Mouse (Mus musculus) hindbrain, embryonic 12.5 days (tissue): Measurements from ENCODE around the gene Tmem40. TPM values are rescaled to one million over a fixed set of nuclear protein-coding genes. Genes with fewer than 3 reads are reported as not detected.

Source experiments
- ATAC-seq: fragments of 200-750 bp; cut with Nextera tagmentation; 2 replicates; pipeline ENCODE4 v1.8.0; 2017; ENCODE audit warnings: moderate TSS enrichment; ENCODE audit not compliant: low FRiP score
- H3K27ac ChIP-seq: fragments of 300-500 bp; sonication (generic); 2 replicates; pipeline ENCODE4 v1.5.1; 2016; ENCODE audit warnings: mild to moderate bottlenecking
- H3K27me3 ChIP-seq: fragments of 300-500 bp; sonication (generic); 2 replicates; pipeline ENCODE4 v1.6.1; 2016; ENCODE audit warnings: mild to moderate bottlenecking
- H3K36me3 ChIP-seq: fragments of 300-500 bp; sonication (generic); 2 replicates; pipeline ENCODE4 v1.6.1; 2016; ENCODE audit warnings: mild to moderate bottlenecking
- H3K4me1 ChIP-seq: fragments of 300-500 bp; sonication (generic); 2 replicates; pipeline ENCODE4 v1.6.1; 2016
- H3K4me2 ChIP-seq: fragments of 300-500 bp; sonication (generic); replicated peaks from 2 replicates; pipeline ENCODE4 v1.6.1; 2016; ENCODE audit warnings: mild to moderate bottlenecking
- H3K4me3 ChIP-seq: fragments of 300-500 bp; sonication (generic); 2 replicates; pipeline ENCODE4 v1.5.1; 2016; ENCODE audit warnings: mild to moderate bottlenecking
- H3K9ac ChIP-seq: fragments of 300-500 bp; sonication (generic); 2 replicates; pipeline ENCODE4 v1.6.1; 2016; ENCODE audit warnings: mild to moderate bottlenecking, moderate library complexity
- H3K9me3 ChIP-seq: fragments of 300-500 bp; sonication (generic); replicated peaks from 2 replicates; pipeline ENCODE4 v1.6.1; 2016; ENCODE audit warnings: mild to moderate bottlenecking
- WGBS: fragments of 180-500 bp; shearing (Covaris S2); methylation state at CpG from one replicate; pipeline ENCODE4 v1.1.7; 2016; 5-methylcytosine and 5-hydroxymethylcytosine counted together
- polyA plus RNA-seq: library from polyadenylated mRNA; unstranded; fragments of >200 nt; fragmentation: Nextera tagmentation; extraction: Ambion mirVana; gene quantifications from 2 replicates; pipeline ENCODE4 v1.2.1, GENCODE M21; 2016

Gene Tmem40
- polyA plus RNA-seq, 1 experiment from 2014 or later = 1.1 TPM

GRCm38 (mm10) chr6:115727108-115727507 is 35.1 kb downstream of the Tmem40 start:
- WGBS = 91% methylated on average over 1 of the region's 1 CpGs
- H3K4me3 ChIP-seq = no peak overlapping the region
- ATAC-seq = no peak

GRCm38 (mm10) chr6:115722246-115722645 is 40.0 kb downstream of the Tmem40 start:
- no peak overlapping the region for H3K27ac ChIP-seq
- WGBS = 86% methylated on average over 5 of the region's 5 CpGs

More at GRCm38 (mm10) chr6:115727108-115727507, 35.1 kb downstream of the Tmem40 start:
- Histone ChIP-seq H3K4me1 (no peaks in the 10 kb centered on the region), H3K27me3 (no peaks in the 10 kb centered on the region), H3K36me3 (no peaks in the 10 kb centered on the region), H3K27ac (no peak overlapping the region), H3K4me2 (no peak overlapping the region), H3K9ac (no peak overlapping the region), H3K9me3 (no peaks in the 10 kb centered on the region; the same call in 1 of the 2 replicates)

DNA sequence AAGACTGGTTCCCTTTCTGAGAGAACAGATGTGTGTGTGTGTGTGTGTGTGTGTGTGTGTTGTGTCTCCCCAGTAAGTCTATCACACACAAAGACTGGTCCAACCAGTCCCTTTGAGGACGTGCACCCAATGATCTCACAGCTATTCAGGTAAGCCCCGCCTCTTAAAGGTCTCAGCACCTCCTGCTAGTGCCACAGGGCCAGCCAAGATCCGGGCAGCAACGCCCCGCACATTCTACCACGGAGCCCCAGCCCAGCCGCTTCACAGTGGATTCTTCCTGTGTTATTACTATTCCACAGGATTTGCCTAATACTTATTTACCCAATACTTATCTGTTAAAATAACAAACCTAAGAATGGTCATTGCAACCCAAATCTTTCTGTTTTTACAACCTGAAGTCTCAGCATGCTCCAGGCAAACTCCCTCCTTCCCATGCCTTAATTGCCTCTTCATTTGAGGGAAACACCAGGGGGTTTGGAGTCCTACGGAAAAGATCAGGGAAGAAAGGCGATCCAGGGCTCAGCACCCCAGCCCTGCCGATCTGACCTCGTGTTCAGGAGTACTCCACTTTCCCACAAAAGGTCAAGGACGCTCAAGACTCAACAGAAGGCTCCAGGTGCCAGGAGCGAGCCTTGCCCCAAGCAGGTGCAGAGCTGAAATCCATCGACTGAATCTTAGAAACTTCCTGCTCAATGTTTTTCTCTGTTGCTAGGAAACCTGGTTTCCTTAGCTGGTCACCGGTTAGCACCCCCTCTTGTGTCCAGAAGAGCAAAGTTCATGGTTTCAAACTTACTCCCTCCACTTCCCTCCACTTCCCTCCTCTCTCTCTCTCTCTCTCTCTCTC is 44.3 kb downstream of the Tmem40 start:
- Histone ChIP-seq H3K4me2 (peak overlapping the region; percentile 53), H3K4me1 (peaks cover 17% of the 10 kb centered on the region; the same call in 1 of the 2 replicates), H3K4me3 (peak overlapping the region; percentile 16), H3K27me3 (no peaks in the 10 kb centered on the region), H3K27ac (no peak overlapping the region), H3K36me3 (no peaks in the 10 kb centered on the region), H3K9ac (0 out of 2 replicates have a peak overlapping the region, but pooled peaks have one; percentile 18), H3K9me3 (no peaks in the 10 kb centered on the region)
- ATAC-seq = peak; percentile 93
- WGBS = 2% methylated on average over 15 of the region's 15 CpGs

More at GRCm38 (mm10) chr6:115722246-115722645, 40.0 kb downstream of the Tmem40 start:
- no peak for ATAC-seq
- no peak overlapping the region for H3K9ac ChIP-seq
- H3K4me1 ChIP-seq = peaks cover 12% of the 10 kb centered on the region; the same call in 1 of the 2 replicates
- no peaks in the 10 kb centered on the region for H3K36me3 ChIP-seq
- no peaks in the 10 kb centered on the region for H3K27me3 ChIP-seq
- no peak overlapping the region for H3K4me3 ChIP-seq
- no peaks in the 10 kb centered on the region; the same call in 1 of the 2 replicates for H3K9me3 ChIP-seq
- no peak overlapping the region for H3K4me2 ChIP-seq

- Histone ChIP-seq H3K9ac (peak overlapping the region; percentile 5; the same call in 1 of the 2 replicates), H3K27me3 (no peaks in the 10 kb centered on the region), H3K4me2 (peak overlapping the region; percentile 53), H3K36me3 (no peaks in the 10 kb centered on the region), H3K4me3 (no peak overlapping the region), H3K4me1 (peaks cover 17% of the 10 kb centered on the region; the same call in 1 of the 2 replicates), H3K27ac (no peak overlapping the region), H3K9me3 (no peaks in the 10 kb centered on the region)
- 10% methylated on average over 8 of the region's 8 CpGs for WGBS
- ATAC-seq = peak; percentile 57
Observed at GRCm38 (mm10) chr6:115717101-115717652, 45.0 kb downstream of the Tmem40 start.

DNA sequence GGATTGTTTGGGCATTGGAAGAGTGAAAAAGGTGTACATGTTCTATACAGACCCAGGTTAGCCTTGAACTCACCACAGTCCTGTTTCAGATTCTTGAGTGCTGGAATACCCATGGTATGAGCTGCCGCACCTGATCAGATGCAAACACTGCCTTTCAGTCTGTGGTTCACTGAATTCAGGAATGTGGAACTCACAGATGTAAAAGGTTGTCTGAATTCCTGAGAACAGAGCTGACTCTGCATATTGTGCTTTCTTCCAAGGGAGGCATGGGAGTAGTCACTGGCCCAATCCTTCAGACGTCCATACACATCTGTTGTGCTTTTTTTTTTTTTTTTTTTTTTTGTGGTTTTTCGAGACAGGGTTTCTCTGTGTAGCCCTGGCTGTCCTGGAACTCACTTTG is 50.9 kb downstream of the Tmem40 start:
- H3K9ac ChIP-seq = no peak overlapping the region
- no peaks in the 10 kb centered on the region for H3K36me3 ChIP-seq
- WGBS = 68% methylated on average over 3 of the region's 3 CpGs
- H3K4me3 ChIP-seq = no peak overlapping the region
- H3K4me2 ChIP-seq = no peak overlapping the region
- H3K27me3 ChIP-seq = no peaks in the 10 kb centered on the region
- ATAC-seq = no peak
- no peak overlapping the region for H3K27ac ChIP-seq
- H3K9me3 ChIP-seq = no peaks in the 10 kb centered on the region
- H3K4me1 ChIP-seq = no peaks in the 10 kb centered on the region

GRCm38 (mm10) chr6:115702901-115703300 is 59.3 kb downstream of the Tmem40 start:
- no peaks in the 10 kb centered on the region for H3K9me3 ChIP-seq
- ATAC-seq = no peak
- peaks cover 4% of the 10 kb centered on the region; the same call in 1 of the 2 replicates for H3K4me1 ChIP-seq
- 78% methylated on average over 5 of the region's 5 CpGs for WGBS
- H3K27ac ChIP-seq = no peak overlapping the region
- no peak overlapping the region for H3K4me3 ChIP-seq
- no peaks in the 10 kb centered on the region for H3K36me3 ChIP-seq
- no peak overlapping the region for H3K9ac ChIP-seq
- H3K27me3 ChIP-seq = no peaks in the 10 kb centered on the region
- no peak overlapping the region for H3K4me2 ChIP-seq

- H3K9ac ChIP-seq = no peak overlapping the region
- H3K27ac ChIP-seq = no peak overlapping the region
- no peak for ATAC-seq
- no peak overlapping the region for H3K4me2 ChIP-seq
- WGBS = 47% methylated on average over 11 of the region's 11 CpGs
- no peaks in the 10 kb centered on the region for H3K9me3 ChIP-seq
- H3K4me1 ChIP-seq = peaks cover 4% of the 10 kb centered on the region; the same call in 1 of the 2 replicates
- no peaks in the 10 kb centered on the region for H3K36me3 ChIP-seq
- H3K4me3 ChIP-seq = no peak overlapping the region
- no peaks in the 10 kb centered on the region for H3K27me3 ChIP-seq
Observed at GRCm38 (mm10) chr6:115701302-115701701, 60.9 kb downstream of the Tmem40 start.

DNA sequence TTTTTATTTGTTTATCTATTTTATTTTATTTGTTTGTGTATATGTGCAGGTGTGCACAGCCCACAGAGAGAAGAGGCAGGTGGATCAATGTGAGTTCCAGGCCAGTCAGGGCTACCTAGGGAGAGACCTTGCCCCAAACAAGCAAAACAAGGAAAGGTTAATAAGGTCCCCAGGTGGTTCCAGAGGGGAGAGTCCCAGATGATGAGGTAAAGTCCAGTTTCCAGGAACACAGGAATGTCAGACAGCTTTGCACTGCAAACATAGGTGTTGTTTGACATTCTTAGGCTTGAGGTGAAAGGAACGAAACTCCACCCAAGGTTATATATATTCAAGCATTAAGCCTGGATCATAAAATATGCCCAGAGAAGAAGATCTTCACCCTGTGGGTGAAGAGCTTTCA is 61.4 kb downstream of the Tmem40 start:
- ATAC-seq = no peak
- H3K4me1 ChIP-seq = peaks cover 4% of the 10 kb centered on the region; the same call in 1 of the 2 replicates
- H3K27me3 ChIP-seq = no peaks in the 10 kb centered on the region
- H3K4me3 ChIP-seq = no peak overlapping the region
- H3K9me3 ChIP-seq = no peaks in the 10 kb centered on the region
- H3K9ac ChIP-seq = no peak overlapping the region
- WGBS = 91% methylated on average over 1 of the region's 1 CpGs
- H3K27ac ChIP-seq = no peak overlapping the region
- H3K4me2 ChIP-seq = no peak overlapping the region
- H3K36me3 ChIP-seq = no peaks in the 10 kb centered on the region

- Histone ChIP-seq H3K36me3 (no peaks in the 10 kb centered on the region), H3K27ac (no peak overlapping the region), H3K4me2 (no peak overlapping the region), H3K9ac (no peak overlapping the region), H3K4me1 (peaks cover 4% of the 10 kb centered on the region; the same call in 1 of the 2 replicates), H3K27me3 (no peaks in the 10 kb centered on the region), H3K9me3 (no peaks in the 10 kb centered on the region), H3K4me3 (no peak overlapping the region)
- no peak for ATAC-seq
- WGBS = 85% methylated on average over 4 of the region's 4 CpGs
Observed at GRCm38 (mm10) chr6:115698699-115699098, 63.5 kb downstream of the Tmem40 start.

DNA sequence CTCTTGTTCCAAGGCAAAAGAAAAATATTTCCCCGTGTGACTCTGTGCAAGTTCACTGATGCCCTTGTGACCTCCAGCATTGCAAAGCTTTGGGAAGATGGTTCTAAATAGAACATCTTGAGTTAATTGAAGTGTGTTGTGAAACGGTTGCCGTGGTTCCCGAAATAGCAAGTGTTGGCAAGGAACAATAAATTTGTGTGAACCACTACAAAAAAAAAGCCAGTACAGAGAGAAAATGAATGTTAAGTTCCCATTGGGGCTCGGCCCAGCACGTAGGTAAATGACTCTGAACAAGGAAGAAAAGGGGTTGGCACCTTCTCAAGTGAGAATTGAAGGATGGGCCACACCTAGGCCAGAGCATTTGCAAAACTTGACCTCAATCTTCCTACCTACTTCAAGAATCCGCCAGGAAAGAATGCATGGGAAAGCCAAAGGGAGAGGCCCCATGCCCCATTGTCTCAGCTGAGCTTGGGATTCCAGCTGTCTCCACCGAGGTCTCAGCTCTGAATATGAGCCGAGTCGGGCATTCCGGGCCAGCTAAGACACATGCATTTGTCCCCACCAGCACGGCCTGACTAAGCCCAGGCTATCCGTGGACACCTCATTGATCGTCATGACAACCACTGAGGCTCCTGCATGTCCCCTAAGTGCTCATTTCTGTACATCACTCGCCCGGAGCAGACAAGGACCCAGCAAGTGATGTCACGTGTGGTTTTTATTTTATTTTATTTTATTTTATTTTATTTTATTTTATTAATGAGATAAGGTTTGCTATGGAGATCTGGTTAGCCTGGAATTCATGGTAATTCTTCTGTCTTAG is 64.3 kb downstream of the Tmem40 start:
- peaks cover 4% of the 10 kb centered on the region; the same call in 1 of the 2 replicates for H3K4me1 ChIP-seq
- H3K27me3 ChIP-seq = no peaks in the 10 kb centered on the region
- H3K4me2 ChIP-seq = no peak overlapping the region
- no peak overlapping the region for H3K4me3 ChIP-seq
- WGBS = 55% methylated on average over 17 of the region's 17 CpGs
- H3K27ac ChIP-seq = no peak overlapping the region
- H3K9ac ChIP-seq = no peak overlapping the region
- H3K9me3 ChIP-seq = no peaks in the 10 kb centered on the region
- ATAC-seq = no peak
- no peaks in the 10 kb centered on the region for H3K36me3 ChIP-seq

DNA sequence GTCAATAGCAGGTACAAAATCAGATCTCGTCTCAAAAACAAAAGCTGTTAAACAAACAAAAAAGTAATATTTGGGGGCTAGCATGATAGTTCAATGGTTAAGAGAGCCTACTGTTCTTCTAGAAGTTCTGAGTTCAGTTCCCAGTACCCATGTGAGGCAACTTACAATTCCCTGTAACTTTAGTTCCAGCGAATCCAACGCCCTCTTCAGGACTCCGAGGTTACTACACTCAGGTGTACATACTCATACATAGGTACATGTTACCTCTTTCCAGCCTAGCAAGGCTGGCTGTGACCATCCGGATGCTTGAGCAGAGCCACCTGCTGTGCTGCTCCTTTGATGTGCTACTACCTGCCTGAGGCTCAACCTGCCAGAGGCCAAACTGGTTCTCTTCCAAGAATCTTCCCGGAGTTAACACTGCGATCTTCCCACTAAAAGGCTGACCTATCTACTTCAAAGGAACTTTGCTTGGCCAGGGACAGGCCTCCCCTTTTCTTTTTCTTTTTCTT is 65.4 kb downstream of the Tmem40 start:
- WGBS = 84% methylated on average over 7 of the region's 7 CpGs
- Histone ChIP-seq H3K27me3 (no peaks in the 10 kb centered on the region), H3K4me1 (peaks cover 4% of the 10 kb centered on the region; the same call in 1 of the 2 replicates), H3K4me2 (no peak overlapping the region), H3K4me3 (no peak overlapping the region), H3K9me3 (no peaks in the 10 kb centered on the region), H3K36me3 (no peaks in the 10 kb centered on the region), H3K27ac (no peak overlapping the region), H3K9ac (no peak overlapping the region)
- ATAC-seq = no peak

GRCm38 (mm10) chr6:115695124-115695523 is 67.1 kb downstream of the Tmem40 start:
- Histone ChIP-seq H3K9ac (no peak overlapping the region), H3K4me3 (no peak overlapping the region), H3K36me3 (no peaks in the 10 kb centered on the region), H3K4me1 (peaks cover 4% of the 10 kb centered on the region; the same call in 1 of the 2 replicates), H3K4me2 (no peak overlapping the region), H3K27me3 (no peaks in the 10 kb centered on the region), H3K27ac (no peak overlapping the region), H3K9me3 (no peaks in the 10 kb centered on the region)
- ATAC-seq = no peak
- whole genome bisulfite sequencing = 56% methylated on average over 7 of the region's 7 CpGs
